Mouse (Mus musculus): Measurements from ENCODE around the gene Dohh.

DNA sequence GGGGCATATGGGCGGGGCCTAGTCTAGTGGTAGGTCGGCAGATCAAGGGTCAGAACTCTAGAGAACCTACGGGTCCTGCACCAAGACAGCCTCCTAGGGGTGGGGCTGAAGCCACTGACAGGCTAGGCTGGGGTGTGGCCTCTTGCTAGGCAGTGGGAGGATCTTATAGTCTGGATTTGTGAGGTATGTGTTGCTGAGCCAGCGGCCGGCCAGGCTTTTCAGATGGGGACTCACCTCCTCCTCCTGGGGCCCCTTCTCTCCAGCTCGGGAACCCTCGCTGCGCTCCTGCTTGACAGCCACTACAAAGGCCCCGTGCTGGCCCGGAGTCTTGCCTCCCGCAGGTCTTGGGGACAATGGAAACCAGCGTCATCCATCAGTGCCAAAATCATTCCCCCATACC, 35.1 kb upstream of the Dohh start:
- TF ChIP-seq CTCF (IDR thresholded peaks at IDR 0.05; ENCODE audit: insufficient read depth, low read length) (no peak), POLR2A (IDR thresholded peaks at IDR 0.05; ENCODE audit: borderline replicate concordance, extremely low read depth, low read depth, low read length) (no peak)

Data from lung, adult 2 months (tissue).